Mouse (Mus musculus): ENCODE results near the gene Riok2.

The Riok2 gene

DNA sequence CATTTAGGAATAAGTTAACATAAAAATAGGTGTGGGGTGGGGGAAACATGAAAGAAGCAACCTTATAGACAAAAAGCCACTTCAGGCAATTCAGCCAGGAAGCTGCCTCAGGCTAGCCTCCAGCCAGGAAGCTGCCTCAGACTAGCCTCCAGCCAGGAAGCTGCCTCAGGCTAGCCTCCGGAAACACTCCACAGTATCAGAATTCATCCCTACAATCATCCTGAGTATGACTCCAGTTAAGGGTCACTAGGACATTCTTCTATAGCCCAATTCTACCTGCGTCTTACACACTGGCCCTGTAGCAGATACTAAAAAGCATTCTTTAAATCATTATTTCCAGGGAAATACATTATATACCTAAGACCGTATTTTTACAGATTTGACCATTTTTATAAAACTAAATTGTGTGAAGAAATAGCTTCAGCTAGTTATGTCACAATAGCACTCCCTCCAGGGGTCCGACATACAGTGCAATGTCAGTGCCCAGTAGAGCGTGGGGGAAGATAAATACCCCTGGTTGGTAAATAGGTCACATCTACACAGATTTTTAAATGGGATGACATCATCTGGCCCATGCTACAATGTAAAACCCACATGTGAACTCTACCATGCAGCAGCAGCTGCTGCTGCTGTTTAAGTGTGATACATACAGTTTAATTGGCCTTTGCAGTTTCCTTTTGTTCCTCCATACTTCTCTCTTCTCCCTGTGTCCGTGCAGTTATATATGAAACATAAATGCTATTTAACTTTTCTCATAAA, 34.8 kb downstream of the Riok2 start:
- DNase-seq = no peak

GRCm38 (mm10) chr17:17409601-17410000, 35.5 kb downstream of the Riok2 start:
- DNase-seq = no peak

- no peak for DNase-seq
These were observed 37.3 kb downstream of the Riok2 start for GRCm38 (mm10) chr17:17411443-17411842.

DNA sequence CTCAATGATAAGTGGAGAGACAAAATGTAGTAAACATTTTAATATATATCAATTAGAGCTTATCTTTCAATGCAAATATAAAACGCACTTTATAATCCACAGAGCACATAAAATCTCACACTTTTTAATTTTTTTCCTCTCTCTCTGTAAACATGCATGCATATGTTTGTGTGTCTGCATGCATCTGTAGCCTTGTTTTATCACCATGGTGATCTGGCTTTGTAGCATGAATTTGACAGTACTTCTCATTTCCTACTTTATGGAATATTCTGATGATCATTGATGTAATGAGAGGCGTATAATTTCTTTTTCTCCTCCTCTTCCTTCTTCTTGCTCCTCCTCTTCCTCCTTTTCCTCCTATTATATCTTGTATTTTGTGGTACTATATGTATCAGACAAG, 38.1 kb downstream of the Riok2 start:
- no peak for DNase-seq

DNA sequence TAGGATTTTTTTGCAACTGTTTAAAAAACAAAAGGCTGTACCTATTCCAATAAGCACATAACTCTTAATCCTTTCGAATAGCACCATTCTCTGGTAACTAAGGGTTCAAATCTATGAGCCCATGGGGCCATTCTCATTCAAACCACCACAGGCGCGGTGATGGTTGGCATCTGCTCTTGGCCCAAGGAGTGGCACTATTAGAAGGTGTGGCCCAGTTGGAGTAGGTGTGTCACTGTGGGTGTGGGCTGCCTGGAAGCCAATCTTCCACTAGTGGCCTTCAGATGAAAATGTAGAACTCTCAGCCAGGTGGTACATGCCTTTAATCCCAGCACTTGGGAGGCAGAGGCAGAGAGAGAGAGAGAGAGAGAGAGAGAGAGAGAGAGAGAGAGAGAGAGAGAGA, 40.1 kb downstream of the Riok2 start:
- no peak for DNase-seq

DNA sequence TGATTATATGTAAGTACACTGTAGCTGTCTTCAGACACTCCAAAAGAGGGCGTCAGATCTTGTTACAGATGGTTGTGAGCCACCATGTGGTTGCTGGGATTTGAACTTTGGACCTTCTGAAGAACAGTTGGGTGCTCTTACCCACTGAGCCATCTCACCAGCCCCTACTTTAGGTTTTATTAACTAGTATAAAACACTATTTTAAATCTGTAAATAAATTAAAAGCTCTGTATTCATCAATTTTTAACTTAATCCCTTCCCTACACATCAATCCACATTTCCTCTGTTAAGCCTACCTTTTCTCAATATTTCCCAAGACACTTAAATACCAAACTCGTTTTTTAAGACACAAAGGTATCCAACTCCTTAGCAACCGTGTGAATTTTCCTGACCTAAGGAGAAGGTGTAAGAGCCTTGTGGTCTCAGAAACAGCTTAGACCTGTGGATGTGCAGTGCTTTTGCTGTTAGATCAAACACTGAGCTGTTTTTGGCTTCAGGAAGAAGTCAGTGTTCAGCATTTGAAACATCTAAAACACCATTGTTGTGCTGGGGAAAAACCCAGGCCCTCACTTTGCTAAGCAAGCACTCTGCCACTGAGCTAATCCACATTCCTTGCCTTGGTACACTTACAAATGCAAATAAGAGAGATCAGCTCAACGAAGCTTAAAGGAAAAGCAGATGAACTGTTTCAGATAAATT, 50.6 kb downstream of the Riok2 start:
- DNase-seq = no peak

DNA sequence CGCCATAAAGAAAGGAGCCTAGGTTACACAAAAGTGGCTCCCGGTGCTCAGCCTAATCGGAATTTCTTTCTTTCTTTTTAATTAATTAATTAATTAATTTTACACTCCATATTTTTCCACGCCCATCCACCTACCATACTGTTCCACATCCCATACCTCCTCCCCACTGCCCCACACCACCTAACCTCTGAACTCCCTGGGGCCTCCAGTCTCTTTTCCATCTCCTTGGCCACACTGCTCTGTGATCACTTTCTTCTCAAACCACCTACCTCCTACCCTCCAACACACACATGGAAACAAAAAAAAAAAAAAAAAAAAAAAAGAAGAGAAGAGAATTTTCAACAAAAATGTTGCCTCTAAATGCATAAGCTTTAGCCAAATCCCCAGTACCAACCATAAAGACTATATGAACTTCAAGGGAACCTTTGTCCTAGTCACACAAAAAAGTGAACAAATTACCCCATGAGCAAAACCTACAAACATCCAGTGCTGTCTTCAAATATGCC, 51.3 kb downstream of the Riok2 start:
- no peak for DNase-seq

DNA sequence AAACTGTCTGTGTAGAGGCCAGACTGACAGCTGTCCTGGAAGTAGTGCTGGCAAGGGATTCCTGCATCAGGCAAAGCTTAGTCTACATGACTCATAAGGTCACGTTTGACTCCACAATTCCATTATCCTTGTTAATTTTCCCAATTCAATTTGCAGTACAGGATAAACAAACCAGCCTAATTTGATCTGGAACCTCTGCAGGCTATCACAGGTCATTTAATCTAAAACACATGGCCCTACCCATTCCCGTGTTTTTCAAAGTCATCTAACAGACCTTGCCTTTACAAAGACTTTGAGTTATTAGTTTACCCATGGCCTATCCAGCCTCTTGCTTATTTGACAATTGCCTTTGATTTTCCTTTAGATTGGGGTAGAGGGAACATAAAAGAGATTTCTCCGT, 51.8 kb downstream of the Riok2 start:
- DNase-seq = no peak

- DNase-seq = no peak
These were observed 54.8 kb downstream of the Riok2 start for GRCm38 (mm10) chr17:17428888-17429287.

GRCm38 (mm10) chr17:17433679-17434078, 59.6 kb downstream of the Riok2 start:
- DNase-seq = no peak

- no peak for DNase-seq
These were observed 64.6 kb downstream of the Riok2 start for GRCm38 (mm10) chr17:17438576-17439191.

GRCm38 (mm10) chr17:17441876-17442498, 67.9 kb downstream of the Riok2 start:
- no peak for DNase-seq

GRCm38 (mm10) chr17:17444297-17444886, 70.3 kb downstream of the Riok2 start:
- DNase-seq = no peak
